Mouse (Mus musculus): ENCODE measurements around the gene Il19.

DNA sequence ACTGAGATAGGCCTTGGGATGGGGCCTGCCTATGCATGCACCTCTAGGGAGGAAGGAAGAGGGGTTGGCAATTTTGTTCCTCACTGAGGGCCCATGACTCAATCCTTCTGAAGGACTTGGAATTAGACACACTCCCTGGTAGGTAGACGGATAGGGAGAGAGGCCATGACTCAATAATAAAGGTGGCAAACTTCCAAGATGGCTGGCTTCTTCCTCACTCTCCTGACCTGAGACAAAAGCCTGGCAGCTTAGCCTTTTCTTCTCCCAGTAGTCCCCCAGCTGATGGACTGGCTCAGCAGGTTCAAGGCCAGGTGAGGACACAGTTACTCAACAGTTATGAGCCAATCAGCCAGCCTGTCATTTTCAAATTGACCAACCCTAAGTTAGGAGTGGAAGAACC is 47.5 kb downstream of the Il19 start:
- TF ChIP-seq CTCF (IDR thresholded peaks at IDR 0.05; ENCODE audit: control insufficient read depth, insufficient read depth, low read length), result no peak
- no peak for TF ChIP-seq POLR2A (IDR thresholded peaks at IDR 0.05; ENCODE audit: borderline replicate concordance, control insufficient read depth, low read depth, low read length)

All from bone marrow, adult 2 months (tissue).